Mouse (Mus musculus) kidney, postnatal 25 days (tissue): ENCODE measurements around the gene Dgat2.

Experiments used
- DNase-seq, 2 experiments: peaks; one replicate each; pipeline ENCODE4 v3.0.0; 2021; ENCODE audit warnings: mixed read lengths in 2 of 2

Dgat2 gene

GRCm38 (mm10) chr7:99182432-99183172 is at the start of gene Dgat2:
TSS of gene Dgat2 (minus strand) at chr7:99182719.
- peak; percentile 89 to 96 for DNase-seq

- peak; percentile 48 to 84 for DNase-seq
Measured at GRCm38 (mm10) chr7:99230061-99230747, 47.7 kb upstream of the Dgat2 start.

GRCm38 (mm10) chr7:99229411-99229810 is 46.9 kb upstream of the Dgat2 start:
- DNase-seq, result peak; percentile 57 to 76

GRCm38 (mm10) chr7:99228825-99229224 is 46.3 kb upstream of the Dgat2 start:
- DNase-seq, result no peak

GRCm38 (mm10) chr7:99227267-99227666 is 44.7 kb upstream of the Dgat2 start:
- no peak for DNase-seq

GRCm38 (mm10) chr7:99226662-99227061 is 44.1 kb upstream of the Dgat2 start:
- DNase-seq, result no peak

GRCm38 (mm10) chr7:99225421-99225820 is 42.9 kb upstream of the Dgat2 start:
- DNase-seq, result peak in 1 of 2 experiments; percentile 78

- peak; percentile 84 to 96 for DNase-seq
Measured at GRCm38 (mm10) chr7:99224648-99225190, 42.2 kb upstream of the Dgat2 start.

- peak; percentile 56 to 64 for DNase-seq
Measured at GRCm38 (mm10) chr7:99224225-99224624, 41.7 kb upstream of the Dgat2 start.

- peak in 1 of 2 experiments; percentile 55 for DNase-seq
Measured at GRCm38 (mm10) chr7:99217338-99218074, 35.0 kb upstream of the Dgat2 start.

- DNase-seq, result peak; percentile 64 to 91
Measured at GRCm38 (mm10) chr7:99215347-99215855, 32.9 kb upstream of the Dgat2 start.

GRCm38 (mm10) chr7:99214621-99215185 is 32.2 kb upstream of the Dgat2 start:
- peak; percentile 44 to 87 for DNase-seq

GRCm38 (mm10) chr7:99213686-99214085 is 31.2 kb upstream of the Dgat2 start:
- DNase-seq, result no peak

GRCm38 (mm10) chr7:99213056-99213455 is 30.5 kb upstream of the Dgat2 start:
- no peak for DNase-seq

GRCm38 (mm10) chr7:99208704-99209103 is 26.2 kb upstream of the Dgat2 start:
- no peak for DNase-seq

GRCm38 (mm10) chr7:99206364-99206763 is 23.8 kb upstream of the Dgat2 start:
- DNase-seq, result no peak

GRCm38 (mm10) chr7:99202163-99202562 is 19.6 kb upstream of the Dgat2 start:
- no peak for DNase-seq

- peak; percentile 28 to 71 for DNase-seq
Measured at GRCm38 (mm10) chr7:99200290-99200689, 17.8 kb upstream of the Dgat2 start.

GRCm38 (mm10) chr7:99199451-99200175 is 17.1 kb upstream of the Dgat2 start:
- no peak for DNase-seq

GRCm38 (mm10) chr7:99198811-99199210 is 16.3 kb upstream of the Dgat2 start:
- DNase-seq, result no peak

- DNase-seq, result no peak
Measured at GRCm38 (mm10) chr7:99194511-99194910, 12.0 kb upstream of the Dgat2 start.

GRCm38 (mm10) chr7:99193926-99194325 is 11.4 kb upstream of the Dgat2 start:
- DNase-seq, result no peak
